Mouse (Mus musculus): ENCODE measurements around the gene Rad50.

- TF ChIP-seq CTCF (conservative IDR thresholded peaks at IDR 0.05; ENCODE audit: low read length) (no peak), POU5F1 (IDR thresholded peaks at IDR 0.05; ENCODE audit: borderline replicate concordance, low read length) (no peak)
Observed at GRCm38 (mm10) chr11:53652427-53652826, 54.7 kb downstream of the Rad50 start.
